Mouse (Mus musculus) limb, embryonic 11.5 days (tissue): Measurements from ENCODE around the gene Prss35. TPM values are rescaled to one million over a fixed set of nuclear protein-coding genes. Genes with fewer than 3 reads are reported as not detected.
A peak's percentile ranks its signal among the peaks of the same experiment; 100 is the strongest.

Experiments
- ATAC-seq: fragments of 200-750 bp; cut with Nextera tagmentation; 2 replicates; pipeline ENCODE4 v1.8.0; 2017; ENCODE audit warnings: low read depth; ENCODE audit not compliant: insufficient number of reproducible peaks, low FRiP score, low TSS enrichment
- DNase-seq: peaks from one replicate; pipeline ENCODE4 v3.0.0-alpha.2; 2015; ENCODE audit warnings: low spot score
- H3K27ac ChIP-seq: fragments of 300-500 bp; sonication (generic); replicated peaks from 2 replicates; pipeline ENCODE4 v1.5.1; 2014; ENCODE audit warnings: low read depth, mild to moderate bottlenecking, low read length
- H3K27me3 ChIP-seq: fragments of 300-500 bp; sonication (generic); 2 replicates; pipeline ENCODE4 v1.6.1; 2014; ENCODE audit warnings: mild to moderate bottlenecking, low read length, mixed read lengths; ENCODE audit not compliant: control insufficient read depth, insufficient read depth
- H3K36me3 ChIP-seq: fragments of 300-500 bp; sonication (generic); 2 replicates; pipeline ENCODE4 v1.6.1; 2014; ENCODE audit warnings: mild to moderate bottlenecking, low read length, moderate library complexity, mixed read lengths; ENCODE audit not compliant: control insufficient read depth, insufficient read depth
- H3K4me1 ChIP-seq: fragments of 300-500 bp; sonication (generic); 2 replicates; pipeline ENCODE4 v1.6.1; 2014; ENCODE audit warnings: low read length, mixed read lengths; ENCODE audit not compliant: control insufficient read depth, insufficient read depth
- H3K4me2 ChIP-seq: fragments of 300-500 bp; sonication (generic); 2 replicates; pipeline ENCODE4 v1.6.1; 2014; ENCODE audit warnings: low read depth, mild to moderate bottlenecking, moderate library complexity; ENCODE audit not compliant: severe bottlenecking
- H3K4me3 ChIP-seq: fragments of 300-500 bp; sonication (generic); 2 replicates; pipeline ENCODE4 v1.5.1; 2014; ENCODE audit warnings: low read depth, low read length
- H3K9ac ChIP-seq: fragments of 300-500 bp; sonication (generic); 2 replicates; pipeline ENCODE4 v1.6.1; 2014; ENCODE audit warnings: mild to moderate bottlenecking, low read length
- H3K9me3 ChIP-seq: fragments of 300-500 bp; sonication (generic); 2 replicates; pipeline ENCODE4 v1.6.1; 2016; ENCODE audit warnings: low read length; ENCODE audit not compliant: control insufficient read depth
- WGBS: fragments of 180-500 bp; shearing (Covaris S2); extraction: QIAGEN DNeasy Blood & Tissue Kit; methylation state at CpG from one replicate; pipeline ENCODE4 v1.1.7; 2014; 5-methylcytosine and 5-hydroxymethylcytosine counted together
- polyA plus RNA-seq: library from polyadenylated mRNA; unstranded; fragments of >200 nt; fragmentation: Nextera tagmentation; extraction: Ambion mirVana; gene quantifications from 2 replicates; pipeline ENCODE4 v1.2.1, GENCODE M21; 2014

Gene Prss35
- 3.8 and 4.5 TPM in 2 replicates for polyA plus RNA-seq

DNA sequence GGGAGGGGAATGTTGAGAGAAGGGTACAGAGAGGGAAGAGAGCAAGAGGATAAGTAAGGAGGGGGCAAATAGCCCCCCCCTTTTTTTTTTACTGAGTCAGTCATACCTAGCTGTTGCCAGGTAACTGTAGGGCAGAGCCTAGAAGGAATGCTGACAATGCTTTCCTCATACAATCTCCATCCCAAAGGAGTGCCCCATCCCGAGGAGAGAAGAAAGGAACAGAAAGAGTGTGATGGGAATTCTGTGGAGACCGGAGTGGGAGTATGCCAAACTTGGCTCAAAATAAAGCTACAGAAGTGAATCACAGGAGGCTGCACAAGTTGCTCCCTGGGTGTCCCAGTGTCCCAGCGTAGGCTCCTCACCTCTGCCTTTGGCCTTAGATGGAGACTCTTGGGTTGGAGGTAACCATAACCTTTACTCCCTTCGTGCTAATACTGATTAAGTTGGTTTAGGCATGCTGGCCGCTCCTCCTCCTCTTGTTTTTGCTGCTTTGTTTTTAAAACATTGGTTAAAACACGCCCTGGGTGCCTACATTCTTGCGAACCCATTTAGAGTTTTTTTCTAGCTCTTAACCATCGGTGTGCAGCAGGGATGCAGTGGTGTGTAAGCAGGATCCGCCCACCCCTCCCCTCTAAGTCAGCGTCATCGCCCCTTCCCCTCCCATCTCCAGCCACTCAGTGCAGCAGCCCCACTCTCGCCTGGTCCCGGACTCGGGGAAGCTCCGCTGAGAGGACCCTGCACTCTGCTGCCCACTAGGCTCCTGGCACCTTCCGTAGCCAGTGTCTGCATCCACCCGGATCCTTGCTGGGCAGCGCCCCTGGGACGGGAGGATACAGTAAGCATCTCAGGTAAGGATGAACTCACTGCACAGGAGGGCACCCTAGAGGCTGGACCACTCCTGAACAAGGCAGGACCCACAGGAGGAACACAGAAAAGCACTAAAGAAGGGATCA, at the start of gene Prss35:
TSS of gene Prss35 (plus strand) at position 691 of the 953 bp plus-strand sequence.
- no peaks in the 10 kb centered on the region for H3K27me3 ChIP-seq
- H3K9me3 ChIP-seq = no peaks in the 10 kb centered on the region
- ATAC-seq (peak; percentile 79), DNase-seq (peak; percentile 72)
- peak within 1 kb of the TSS; percentile 29 for H3K4me3 ChIP-seq
- no peak within 1 kb of the TSS for H3K27ac ChIP-seq
- peak within 1 kb of the TSS; percentile 71 for H3K4me2 ChIP-seq
- no peaks in the 10 kb centered on the region for H3K36me3 ChIP-seq
- H3K9ac ChIP-seq = peak within 1 kb of the TSS; percentile 34
- H3K4me1 ChIP-seq = no peaks in the 10 kb centered on the region; the same call in 1 of the 2 replicates
- 5% methylated on average over 19 of the region's 19 CpGs for WGBS

DNA sequence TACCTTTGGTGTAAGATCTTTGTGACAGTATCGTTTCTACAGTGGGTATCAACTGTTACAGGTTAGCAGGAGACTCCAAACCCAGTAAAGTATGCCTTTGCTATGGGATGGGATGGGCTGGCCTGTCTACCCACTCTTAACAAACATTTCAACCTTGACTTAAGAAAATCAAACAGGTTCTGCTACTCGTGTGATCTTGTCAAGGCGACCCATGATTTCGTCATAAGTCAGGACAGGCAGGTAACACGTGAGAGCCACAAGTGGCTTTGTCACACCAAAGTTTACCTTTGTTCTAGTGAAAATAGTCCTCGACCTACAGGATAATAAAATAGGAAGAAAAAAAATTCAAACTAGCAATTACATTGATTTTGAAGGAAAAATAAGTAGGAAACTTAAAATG, 49.5 kb upstream of the Prss35 start:
- Histone ChIP-seq H3K4me3 (no peak overlapping the region), H3K4me2 (no peak overlapping the region), H3K9ac (no peak overlapping the region), H3K27ac (no peak overlapping the region), H3K36me3 (no peaks in the 10 kb centered on the region), H3K27me3 (no peaks in the 10 kb centered on the region), H3K9me3 (no peaks in the 10 kb centered on the region), H3K4me1 (no peaks in the 10 kb centered on the region)
- 87% methylated on average over 6 of the region's 6 CpGs for WGBS
- DNase-seq = no peak
- ATAC-seq = no peak

DNA sequence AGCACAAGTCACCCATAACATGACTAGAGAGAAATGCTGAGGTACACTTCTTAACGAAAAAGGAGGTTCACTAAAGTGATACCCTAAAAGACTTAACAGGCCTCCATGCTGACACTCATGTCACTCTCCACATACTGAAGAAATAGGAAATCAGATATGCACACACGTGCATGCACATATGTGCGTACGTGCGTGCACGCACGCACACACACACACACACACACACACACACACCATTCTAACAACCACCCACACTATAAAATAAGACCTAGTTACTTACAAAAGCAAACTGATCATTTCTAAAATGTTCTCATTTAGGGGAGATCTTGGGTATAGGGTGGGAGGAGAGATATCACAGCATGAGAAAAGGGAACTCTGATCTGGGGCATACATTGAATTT, 48.8 kb upstream of the Prss35 start:
- no peak overlapping the region for H3K9ac ChIP-seq
- H3K4me3 ChIP-seq = no peak overlapping the region
- no peaks in the 10 kb centered on the region for H3K27me3 ChIP-seq
- H3K9me3 ChIP-seq = no peaks in the 10 kb centered on the region
- ATAC-seq (no peak), DNase-seq (no peak)
- H3K4me1 ChIP-seq = no peaks in the 10 kb centered on the region
- no peak overlapping the region for H3K27ac ChIP-seq
- H3K36me3 ChIP-seq = no peaks in the 10 kb centered on the region
- no peak overlapping the region for H3K4me2 ChIP-seq
- 95% methylated on average over 7 of the region's 7 CpGs for WGBS

DNA sequence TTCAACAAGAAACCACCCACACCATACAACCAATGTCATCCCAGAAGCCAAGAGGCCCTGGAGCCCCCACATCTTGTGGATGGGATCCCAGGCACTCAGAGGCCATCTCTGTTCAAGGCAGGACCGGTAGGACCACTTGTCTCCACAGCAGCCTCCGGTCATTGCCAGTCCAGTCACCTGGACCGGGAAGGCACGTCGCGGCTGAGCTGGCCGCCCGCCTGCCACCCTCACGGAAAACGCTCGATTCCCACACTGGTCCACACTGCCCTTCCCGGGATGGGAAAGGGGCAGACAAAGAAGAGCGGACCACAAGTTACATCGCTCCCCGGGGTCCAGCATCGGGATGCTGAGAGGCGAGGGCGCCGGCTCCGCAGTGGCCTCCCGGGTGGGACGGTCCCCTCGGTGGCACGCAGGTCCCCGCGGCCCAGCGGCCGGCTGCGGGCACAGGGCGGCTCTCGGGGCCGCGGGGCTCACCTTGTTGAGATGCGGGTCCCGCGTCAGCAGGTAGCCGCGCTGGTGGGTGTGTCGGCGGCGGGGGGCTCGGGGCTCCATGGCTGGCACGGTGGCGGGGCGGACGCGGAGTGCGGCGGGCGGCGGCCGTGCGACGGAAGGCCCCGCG, 48.1 kb upstream of the Prss35 start:
- H3K9ac ChIP-seq = peak overlapping the region; percentile 82
- H3K4me3 ChIP-seq = peak overlapping the region; percentile 68
- no peaks in the 10 kb centered on the region for H3K9me3 ChIP-seq
- no peaks in the 10 kb centered on the region for H3K27me3 ChIP-seq
- no peaks in the 10 kb centered on the region for H3K36me3 ChIP-seq
- ATAC-seq (peak; percentile 53; the same call in 1 of the 2 replicates), DNase-seq (peak; percentile 61)
- no peak overlapping the region for H3K27ac ChIP-seq
- WGBS = under 1% methylated on average over 52 of the region's 56 CpGs
- H3K4me1 ChIP-seq = no peaks in the 10 kb centered on the region
- peak overlapping the region; percentile 78 for H3K4me2 ChIP-seq

DNA sequence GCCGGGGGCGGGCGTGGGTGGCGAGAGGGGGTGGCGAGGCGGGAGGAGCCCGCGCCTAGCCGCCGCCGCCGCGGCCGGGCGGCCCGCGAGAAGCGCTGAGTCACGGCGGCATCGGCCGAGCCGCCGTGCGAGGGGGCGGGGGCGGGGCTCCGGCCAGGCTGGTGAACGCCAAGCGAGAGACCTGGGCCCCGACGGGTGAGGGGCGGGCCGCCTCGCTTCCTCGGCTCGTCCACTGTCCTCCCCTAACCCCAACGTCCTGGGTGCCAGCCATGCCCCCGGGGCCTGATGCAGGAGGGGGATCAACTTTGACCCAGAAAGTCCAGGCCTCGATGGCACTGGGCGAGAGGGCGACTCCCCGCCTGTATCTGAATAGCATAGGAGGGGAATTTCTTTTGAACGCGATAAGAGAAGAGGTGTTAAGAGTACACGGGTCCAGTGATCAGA, 47.6 kb upstream of the Prss35 start, which contains the start of gene Me1:
TSS of gene Me1 (minus strand) at position 136 of the 444 bp plus-strand sequence.
- under 1% methylated on average over 43 of the region's 46 CpGs for WGBS
- Histone ChIP-seq H3K27me3 (no peaks in the 10 kb centered on the region), H3K4me1 (no peaks in the 10 kb centered on the region), H3K9ac (peak within 1 kb of the TSS; percentile 82), H3K27ac (no peak within 1 kb of the TSS), H3K36me3 (no peaks in the 10 kb centered on the region), H3K4me2 (peak within 1 kb of the TSS; percentile 78), H3K4me3 (peak within 1 kb of the TSS; percentile 68), H3K9me3 (no peaks in the 10 kb centered on the region)
- peak; percentile 61 for ATAC-seq
- DNase-seq = peak; percentile 63

DNA sequence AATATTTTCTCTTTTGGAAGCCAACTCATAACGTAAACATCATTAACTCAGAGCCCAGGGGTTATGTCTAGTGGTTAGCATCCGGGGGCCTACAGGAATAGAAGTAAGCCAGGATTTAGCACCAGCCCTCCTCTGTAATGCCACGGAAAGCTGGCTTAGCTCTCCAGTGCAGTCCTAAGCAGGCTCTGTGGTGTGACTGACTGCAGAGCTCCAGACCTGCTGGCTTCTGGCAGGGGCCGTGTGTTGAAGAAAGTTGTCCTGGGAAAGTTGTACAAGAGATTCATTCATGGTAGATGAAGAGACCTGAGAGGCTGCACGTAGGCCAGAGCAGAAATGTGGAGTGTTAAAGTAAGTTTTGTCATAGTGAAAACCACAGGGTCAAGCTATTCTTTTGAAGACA, 42.2 kb upstream of the Prss35 start:
- Histone ChIP-seq H3K27ac (no peak overlapping the region), H3K36me3 (no peaks in the 10 kb centered on the region), H3K27me3 (no peaks in the 10 kb centered on the region), H3K4me2 (no peak overlapping the region), H3K4me3 (no peak overlapping the region), H3K4me1 (no peaks in the 10 kb centered on the region), H3K9ac (no peak overlapping the region), H3K9me3 (no peaks in the 10 kb centered on the region)
- no peak for DNase-seq
- 31% methylated on average over 5 of the region's 5 CpGs for WGBS
- 0 out of 2 replicates have a peak, but pooled peaks have one; percentile 50 for ATAC-seq

DNA sequence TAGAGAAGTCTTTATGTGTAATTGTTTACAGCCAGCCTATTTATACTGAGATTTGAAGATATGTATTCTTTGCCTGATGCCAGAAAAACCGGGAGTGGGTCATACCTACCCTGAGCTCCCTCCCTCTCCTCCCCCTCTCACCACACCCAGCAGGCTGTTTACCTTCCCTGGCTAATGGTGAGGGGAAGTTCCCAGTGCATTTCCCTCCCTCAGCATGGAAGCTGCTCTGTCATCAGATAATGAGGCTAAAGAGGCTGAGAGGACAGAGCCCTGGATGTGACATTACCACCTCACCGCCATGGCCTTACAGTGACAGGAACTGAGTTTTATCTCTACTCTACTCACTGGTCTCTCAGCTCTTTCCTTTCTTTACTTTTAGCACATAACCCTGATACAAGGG, 41.6 kb upstream of the Prss35 start:
- Histone ChIP-seq H3K4me1 (no peaks in the 10 kb centered on the region), H3K36me3 (no peaks in the 10 kb centered on the region), H3K4me3 (no peak overlapping the region), H3K27me3 (no peaks in the 10 kb centered on the region), H3K9me3 (no peaks in the 10 kb centered on the region), H3K27ac (no peak overlapping the region), H3K4me2 (no peak overlapping the region), H3K9ac (no peak overlapping the region)
- DNase-seq = no peak
- WGBS = 21% methylated on average over 2 of the region's 2 CpGs
- ATAC-seq = no peak

DNA sequence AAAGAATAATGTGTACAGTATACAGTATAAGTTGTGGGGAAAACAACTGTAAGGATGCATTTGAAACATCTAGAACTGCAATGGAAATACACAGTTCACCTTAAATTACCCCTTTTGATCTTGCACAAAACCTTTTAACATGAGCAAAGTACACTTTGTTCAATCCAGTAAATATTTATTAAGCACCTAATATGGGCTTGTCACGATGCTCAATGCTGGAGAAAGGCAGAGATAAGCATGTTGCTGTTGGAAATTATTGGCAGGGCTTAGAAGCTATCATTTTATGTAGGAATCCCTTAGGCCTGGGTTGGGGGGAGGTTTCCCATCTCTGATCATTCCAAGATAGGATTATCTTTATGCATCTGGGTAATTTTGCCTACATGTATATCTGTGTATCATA, 36.0 kb upstream of the Prss35 start:
- H3K9ac ChIP-seq = no peak overlapping the region
- no peak overlapping the region for H3K4me3 ChIP-seq
- no peaks in the 10 kb centered on the region for H3K4me1 ChIP-seq
- no peak for ATAC-seq
- no peak overlapping the region for H3K4me2 ChIP-seq
- 80% methylated on average over 1 of the region's 1 CpGs for WGBS
- H3K9me3 ChIP-seq = no peaks in the 10 kb centered on the region
- no peaks in the 10 kb centered on the region for H3K27me3 ChIP-seq
- DNase-seq = no peak
- no peaks in the 10 kb centered on the region for H3K36me3 ChIP-seq
- H3K27ac ChIP-seq = no peak overlapping the region
